Mouse (Mus musculus) embryonic fibroblast, embryonic 13.5 days (primary cell): ENCODE measurements at regions not wholly inside any gene's neighbourhood (a gene's known extent, or its start where the extent isn't known, plus 50 kb on each side); places are given as distances from the start of the nearest gene placed in this dataset.

Experiments
- CTCF ChIP-seq: IDR thresholded peaks from 2 replicates; pipeline ENCODE4 v1.5.1; 2011; ENCODE audit warnings: mild to moderate bottlenecking, control low read depth, low read length, moderate library complexity, borderline replicate concordance; ENCODE audit not compliant: insufficient read depth
- POLR2A ChIP-seq: IDR thresholded peaks from 2 replicates; pipeline ENCODE4 v1.6.1; 2011; ENCODE audit warnings: low read depth, mild to moderate bottlenecking, control low read depth, low read length, moderate library complexity

GRCm38 (mm10) chr15:16406203-16406602 is 322.4 kb upstream of the Cdh9 start:
- TF ChIP-seq POLR2A (no peak), CTCF (no peak)
